Mouse (Mus musculus) lung, postnatal 14 days (tissue): ENCODE data around the gene Gdf7.

Source experiments
- DNase-seq: peaks from one replicate; pipeline ENCODE4 v3.0.0; 2021

Gene Gdf7

DNA sequence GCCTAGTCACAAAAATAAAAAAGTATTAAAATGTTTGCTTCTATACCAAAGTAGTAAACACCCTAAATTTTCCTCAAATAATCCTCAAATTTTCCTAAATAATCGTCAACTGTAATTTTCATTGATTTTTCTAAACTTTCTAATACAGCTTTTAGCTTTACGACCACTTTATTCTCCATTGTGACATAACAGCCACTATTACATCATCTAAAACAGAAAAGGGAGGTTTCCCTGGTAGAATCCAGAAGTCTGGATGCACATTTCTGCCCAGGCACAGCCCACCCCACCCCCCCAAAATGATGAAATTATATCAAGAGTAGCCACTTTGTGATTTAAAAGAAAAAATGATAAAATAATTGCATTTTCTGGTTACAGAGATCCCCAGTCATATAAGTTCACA is 5.6 kb downstream of the Gdf7 start:
- DNase-seq: no peak

- no peak for DNase-seq
These were observed 6.3 kb downstream of the Gdf7 start for GRCm38 (mm10) chr12:8295307-8295913.

DNA sequence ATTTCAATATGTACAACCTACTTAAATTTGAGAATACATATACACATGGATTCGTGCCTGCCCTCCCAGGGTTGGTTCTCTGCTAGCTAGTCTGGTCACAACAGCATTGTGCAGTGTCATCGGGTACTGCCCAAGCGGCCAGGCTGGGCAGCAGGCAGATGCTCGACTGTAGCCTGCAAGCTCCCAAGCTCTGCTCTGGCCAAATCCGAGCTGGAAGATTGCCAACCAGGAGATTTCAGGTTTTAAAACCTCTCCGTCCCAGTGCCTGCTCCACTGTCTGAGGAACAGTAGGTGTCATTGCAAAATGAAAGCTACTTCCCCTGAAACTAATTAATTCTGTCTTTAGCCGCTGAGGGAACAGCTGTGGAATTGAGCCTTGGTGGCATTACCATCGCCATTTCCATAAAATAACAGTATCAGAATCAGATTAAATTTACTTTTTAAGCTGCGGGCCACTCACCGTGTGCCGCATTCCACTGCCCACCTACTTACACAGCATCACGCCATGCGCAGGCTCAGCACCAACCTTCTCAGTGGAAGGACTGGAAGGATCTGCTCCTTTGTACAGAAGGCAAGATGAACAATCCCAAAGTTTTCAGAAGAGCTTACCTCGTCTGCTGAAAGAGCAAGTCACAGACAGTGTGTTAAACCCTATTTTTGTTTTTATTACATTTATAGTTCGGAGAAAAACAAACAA is 10.4 kb downstream of the Gdf7 start:
- DNase-seq: no peak

DNA sequence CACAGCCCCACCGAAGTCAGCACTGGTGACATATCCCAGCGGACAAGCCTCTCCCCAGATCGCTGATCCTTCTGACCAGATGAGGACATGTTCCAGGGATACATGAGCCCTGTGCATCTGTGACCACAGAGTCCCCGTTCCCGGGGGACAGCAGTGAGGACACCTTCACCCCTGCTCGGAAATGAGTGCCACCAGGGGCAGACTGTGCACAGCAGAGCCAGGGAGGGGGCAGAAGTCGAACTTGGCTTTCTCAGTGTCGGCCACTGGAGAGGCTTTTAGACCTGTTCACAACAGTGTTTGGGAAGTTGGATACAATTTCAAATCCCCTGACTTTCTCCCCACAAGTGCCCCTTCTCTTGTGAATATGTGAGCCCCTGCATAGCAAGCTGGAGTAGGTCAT is 12.3 kb downstream of the Gdf7 start:
- DNase-seq: no peak

GRCm38 (mm10) chr12:8289099-8289498 is 12.7 kb downstream of the Gdf7 start:
- DNase-seq: no peak

GRCm38 (mm10) chr12:8287970-8288369 is 13.8 kb downstream of the Gdf7 start:
- DNase-seq: no peak

DNA sequence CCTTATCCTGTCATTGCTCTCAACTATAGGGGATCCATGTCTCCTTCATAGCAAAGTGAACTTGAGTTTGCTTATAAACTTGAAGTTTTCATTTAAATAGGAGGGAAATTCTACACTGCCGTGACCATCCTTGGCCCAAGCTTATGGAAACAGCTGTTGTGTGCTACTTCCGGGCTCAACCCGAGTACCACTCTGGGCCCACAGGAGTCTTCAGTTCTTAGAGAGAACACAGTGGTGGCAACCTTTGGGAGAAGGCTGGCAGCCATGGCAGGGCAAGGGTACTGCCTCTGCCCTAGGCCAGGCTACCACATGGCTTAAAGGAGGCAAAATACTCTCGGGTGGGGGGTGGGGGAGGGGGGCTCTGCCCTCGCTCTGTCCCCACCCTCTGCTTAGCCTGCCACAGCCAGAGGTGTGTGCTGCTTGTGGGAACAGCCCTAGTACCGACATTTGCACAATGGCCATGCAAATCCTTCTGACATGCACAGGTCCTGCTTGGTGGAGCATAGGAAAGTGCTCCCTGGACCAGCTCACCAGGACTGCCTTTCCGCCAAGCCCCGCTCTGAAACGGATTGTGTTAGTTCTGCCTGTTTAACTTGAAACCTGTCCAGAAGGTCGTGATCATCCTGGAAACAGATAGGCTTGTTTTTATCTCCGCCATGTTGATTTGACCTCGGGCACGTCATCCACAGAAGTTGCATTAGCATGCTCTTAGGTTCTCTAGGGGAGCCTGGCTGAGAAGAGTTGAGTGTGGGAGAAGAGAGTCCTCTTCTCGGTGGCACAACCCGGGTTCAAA is 20.3 kb downstream of the Gdf7 start:
- no peak for DNase-seq

- DNase-seq: no peak
These were observed 26.3 kb downstream of the Gdf7 start for GRCm38 (mm10) chr12:8275424-8275823.

DNA sequence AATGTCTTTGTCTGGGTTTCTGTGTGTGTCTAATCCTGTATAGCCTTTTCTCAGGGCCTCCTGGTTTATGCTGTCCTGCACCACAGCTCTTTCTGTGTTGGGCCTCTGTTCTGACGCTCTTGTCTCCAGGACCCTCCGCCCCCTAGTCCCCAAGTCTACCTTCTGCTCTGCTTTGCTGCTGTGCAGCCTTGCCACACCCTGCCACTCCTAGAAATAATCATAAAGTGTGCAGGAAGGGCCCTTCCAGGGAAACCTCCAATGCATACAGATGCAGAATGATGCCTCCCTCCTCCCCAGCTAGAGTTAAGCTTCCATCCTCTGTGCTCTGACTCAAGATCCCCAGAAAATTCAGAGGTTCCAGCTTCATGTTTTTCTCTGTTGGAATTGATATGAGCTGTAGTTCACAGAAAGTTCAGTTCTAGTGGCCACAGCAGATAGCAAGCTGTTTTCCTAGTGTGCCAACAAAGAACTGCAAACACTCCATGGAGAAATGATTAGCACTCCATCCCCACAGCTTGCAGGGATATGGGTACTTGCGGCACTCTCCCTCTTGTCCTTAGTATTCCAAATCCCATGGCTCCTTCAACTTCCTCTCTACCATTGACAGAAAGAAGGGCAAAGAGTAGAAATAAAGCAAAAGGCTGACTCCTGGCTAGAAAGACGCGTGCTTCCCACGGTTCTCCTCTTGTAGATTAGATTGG is 28.1 kb downstream of the Gdf7 start:
- no peak for DNase-seq

DNA sequence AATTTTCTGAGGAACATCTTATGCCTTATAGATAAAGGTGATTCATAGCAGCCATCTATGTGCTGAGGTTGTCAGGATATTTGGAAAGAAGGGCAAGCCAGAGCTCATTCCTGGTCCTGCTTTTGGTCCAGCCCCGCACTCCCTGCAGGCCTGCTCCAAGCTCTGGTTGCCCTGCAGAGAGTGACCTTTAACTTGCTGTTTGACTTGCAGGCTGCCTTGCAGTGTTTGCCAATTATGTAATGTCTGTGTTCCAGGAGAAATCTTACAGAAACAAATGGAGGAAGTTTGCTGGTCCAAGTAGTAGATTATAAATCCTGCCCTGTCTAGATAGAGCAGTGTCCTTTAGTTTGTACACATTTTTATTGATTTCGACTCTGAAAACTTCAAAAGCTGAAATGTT is 30.3 kb downstream of the Gdf7 start:
- no peak for DNase-seq

- no peak for DNase-seq
These were observed 32.1 kb downstream of the Gdf7 start for GRCm38 (mm10) chr12:8269627-8270026.

GRCm38 (mm10) chr12:8266311-8266710 is 35.4 kb downstream of the Gdf7 start:
- DNase-seq: no peak

GRCm38 (mm10) chr12:8260297-8260696 is 41.5 kb downstream of the Gdf7 start:
- DNase-seq: no peak
